Mouse (Mus musculus) neural tube, embryonic 13.5 days (tissue): Measurements from ENCODE around the gene Mthfd1. TPM values are rescaled to one million over a fixed set of nuclear protein-coding genes. Genes with fewer than 3 reads are reported as not detected.

Source experiments
- ATAC-seq: fragments of 200-750 bp; cut with Nextera tagmentation; 2 replicates; pipeline ENCODE4 v1.8.0; 2017; ENCODE audit warnings: low read depth, mild to moderate bottlenecking, moderate TSS enrichment, moderate library complexity
- H3K27ac ChIP-seq: fragments of 300-500 bp; sonication (generic); replicated peaks from 2 replicates; pipeline ENCODE4 v1.5.1; 2015; ENCODE audit warnings: moderate library complexity, mild to moderate bottlenecking, inconsistent platforms
- H3K27me3 ChIP-seq: fragments of 300-500 bp; sonication (generic); 2 replicates; pipeline ENCODE4 v1.6.1; 2015; ENCODE audit warnings: mild to moderate bottlenecking, inconsistent platforms
- H3K36me3 ChIP-seq: fragments of 300-500 bp; sonication (generic); 2 replicates; pipeline ENCODE4 v1.6.1; 2015; ENCODE audit warnings: mild to moderate bottlenecking, inconsistent platforms
- H3K4me1 ChIP-seq: fragments of 300-500 bp; sonication (generic); replicated peaks from 2 replicates; pipeline ENCODE4 v1.6.1; 2015; ENCODE audit warnings: inconsistent platforms
- H3K4me2 ChIP-seq: fragments of 300-500 bp; sonication (generic); 2 replicates; pipeline ENCODE4 v1.6.1; 2015; ENCODE audit warnings: inconsistent platforms, mild to moderate bottlenecking, moderate library complexity
- H3K4me3 ChIP-seq: fragments of 300-500 bp; sonication (generic); 2 replicates; pipeline ENCODE4 v1.5.1; 2015; ENCODE audit warnings: mild to moderate bottlenecking, inconsistent platforms
- H3K9ac ChIP-seq: fragments of 300-500 bp; sonication (generic); 2 replicates; pipeline ENCODE4 v1.6.1; 2015; ENCODE audit warnings: moderate library complexity, mild to moderate bottlenecking, inconsistent platforms
- H3K9me3 ChIP-seq: fragments of 300-500 bp; sonication (generic); 2 replicates; pipeline ENCODE4 v1.6.1; 2016; ENCODE audit warnings: inconsistent platforms
- WGBS: fragments of 180-500 bp; shearing (Covaris S2); methylation state at CpG from one replicate; pipeline ENCODE4 v1.1.7; 2015; 5-methylcytosine and 5-hydroxymethylcytosine counted together
- polyA plus RNA-seq: library from polyadenylated mRNA; unstranded; fragments of >200 nt; fragmentation: Nextera tagmentation; extraction: Ambion mirVana; gene quantifications from 2 replicates; pipeline ENCODE4 v1.2.1, GENCODE M21; 2015

Mthfd1 gene
- polyA plus RNA-seq, 1 experiment from 2014 or later, result 23.1 TPM

- Histone ChIP-seq H3K27ac (no peak overlapping the region), H3K36me3 (no peaks in the 10 kb centered on the region; the same call in 1 of the 2 replicates), H3K4me1 (no peaks in the 10 kb centered on the region), H3K4me2 (no peak overlapping the region), H3K27me3 (no peaks in the 10 kb centered on the region), H3K4me3 (no peak overlapping the region), H3K9me3 (no peaks in the 10 kb centered on the region), H3K9ac (no peak overlapping the region)
- ATAC-seq, result no peak
- WGBS, result 84% methylated on average over 6 of the region's 6 CpGs
Measured at GRCm38 (mm10) chr12:76265001-76265400, 9.9 kb downstream of the Mthfd1 start.

- 82% methylated on average over 9 of the region's 9 CpGs for WGBS
- no peaks in the 10 kb centered on the region for H3K27me3 ChIP-seq
- no peaks in the 10 kb centered on the region for H3K9me3 ChIP-seq
- H3K27ac ChIP-seq, result no peak overlapping the region
- H3K4me2 ChIP-seq, result no peak overlapping the region
- H3K4me3 ChIP-seq, result no peak overlapping the region
- ATAC-seq, result no peak
- no peaks in the 10 kb centered on the region for H3K4me1 ChIP-seq
- H3K36me3 ChIP-seq, result peaks cover 2% of the 10 kb centered on the region
- H3K9ac ChIP-seq, result no peak overlapping the region
Measured at GRCm38 (mm10) chr12:76266875-76267274, 11.8 kb downstream of the Mthfd1 start.

DNA sequence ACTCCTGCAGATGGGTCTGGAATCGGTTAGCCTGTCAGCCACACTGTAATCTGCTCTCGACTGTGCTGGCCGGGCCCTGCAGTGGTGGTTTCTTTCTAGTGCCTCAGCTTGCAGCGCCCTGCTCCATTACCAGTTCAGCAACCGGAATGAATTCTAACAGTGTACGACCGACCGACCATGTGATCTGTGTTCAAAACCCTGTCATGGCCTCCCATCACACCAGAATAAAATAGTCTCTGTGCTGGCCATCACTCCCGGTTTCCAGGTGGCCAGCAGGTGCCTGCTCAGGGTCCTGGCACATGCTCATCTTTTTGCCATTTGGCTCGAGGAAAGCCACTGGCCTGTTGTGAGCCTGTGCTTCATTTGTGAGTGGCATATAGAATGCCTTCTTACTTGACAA lies 13.6 kb downstream of the Mthfd1 start:
- H3K4me2 ChIP-seq, result no peak overlapping the region
- no peak overlapping the region for H3K4me3 ChIP-seq
- H3K27me3 ChIP-seq, result no peaks in the 10 kb centered on the region
- no peaks in the 10 kb centered on the region for H3K4me1 ChIP-seq
- H3K27ac ChIP-seq, result no peak overlapping the region
- H3K9ac ChIP-seq, result no peak overlapping the region
- no peaks in the 10 kb centered on the region for H3K9me3 ChIP-seq
- H3K36me3 ChIP-seq, result peaks cover 10% of the 10 kb centered on the region
- 80% methylated on average over 10 of the region's 10 CpGs for WGBS
- ATAC-seq, result no peak

- 85% methylated on average over 7 of the region's 7 CpGs for WGBS
- Histone ChIP-seq H3K4me3 (no peak overlapping the region), H3K36me3 (peaks cover 10% of the 10 kb centered on the region), H3K4me1 (no peaks in the 10 kb centered on the region), H3K27me3 (no peaks in the 10 kb centered on the region), H3K9me3 (no peaks in the 10 kb centered on the region), H3K27ac (no peak overlapping the region), H3K4me2 (no peak overlapping the region), H3K9ac (no peak overlapping the region)
- no peak for ATAC-seq
Measured at GRCm38 (mm10) chr12:76269196-76269595, 14.1 kb downstream of the Mthfd1 start.

DNA sequence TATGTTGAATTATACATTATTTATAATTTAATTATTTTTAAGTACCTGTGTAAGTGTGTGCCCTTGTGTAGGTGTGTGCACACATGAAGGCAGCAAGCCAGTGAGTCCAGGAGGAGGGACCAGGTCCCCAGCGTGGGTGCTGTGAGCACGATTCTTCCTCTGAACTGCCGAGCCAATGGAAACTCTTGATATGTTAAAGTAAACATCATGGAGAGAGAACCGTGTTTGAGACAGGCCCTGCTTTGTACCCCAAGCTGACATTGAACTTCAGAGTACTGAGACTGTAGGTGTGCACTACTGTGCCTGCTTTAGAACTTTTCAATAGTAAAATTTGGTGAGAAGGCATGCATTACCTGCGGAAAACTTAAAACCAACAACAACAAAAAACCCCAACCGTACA lies 16.4 kb downstream of the Mthfd1 start:
- Histone ChIP-seq H3K27ac (no peak overlapping the region), H3K9me3 (no peaks in the 10 kb centered on the region), H3K4me3 (no peak overlapping the region), H3K9ac (no peak overlapping the region), H3K36me3 (peaks cover 13% of the 10 kb centered on the region), H3K4me1 (no peaks in the 10 kb centered on the region), H3K4me2 (no peak overlapping the region), H3K27me3 (no peaks in the 10 kb centered on the region)
- ATAC-seq, result no peak
- WGBS, result 88% methylated on average over 6 of the region's 6 CpGs

GRCm38 (mm10) chr12:76272610-76273524 lies 17.8 kb downstream of the Mthfd1 start:
- no peak overlapping the region for H3K4me2 ChIP-seq
- H3K9me3 ChIP-seq, result no peaks in the 10 kb centered on the region
- no peak overlapping the region for H3K9ac ChIP-seq
- no peaks in the 10 kb centered on the region for H3K4me1 ChIP-seq
- peaks cover 13% of the 10 kb centered on the region for H3K36me3 ChIP-seq
- ATAC-seq, result no peak
- no peak overlapping the region for H3K4me3 ChIP-seq
- 94% methylated on average over 10 of the region's 10 CpGs for WGBS
- H3K27me3 ChIP-seq, result no peaks in the 10 kb centered on the region
- H3K27ac ChIP-seq, result no peak overlapping the region

- H3K36me3 ChIP-seq, result peaks cover 19% of the 10 kb centered on the region
- H3K4me3 ChIP-seq, result no peak overlapping the region
- no peak overlapping the region for H3K9ac ChIP-seq
- H3K27me3 ChIP-seq, result no peaks in the 10 kb centered on the region
- H3K27ac ChIP-seq, result no peak overlapping the region
- WGBS, result 84% methylated on average over 6 of the region's 6 CpGs
- no peaks in the 10 kb centered on the region for H3K9me3 ChIP-seq
- no peak overlapping the region for H3K4me2 ChIP-seq
- peaks cover 12% of the 10 kb centered on the region for H3K4me1 ChIP-seq
- ATAC-seq, result no peak
Measured at GRCm38 (mm10) chr12:76278209-76278608, 23.1 kb downstream of the Mthfd1 start.

DNA sequence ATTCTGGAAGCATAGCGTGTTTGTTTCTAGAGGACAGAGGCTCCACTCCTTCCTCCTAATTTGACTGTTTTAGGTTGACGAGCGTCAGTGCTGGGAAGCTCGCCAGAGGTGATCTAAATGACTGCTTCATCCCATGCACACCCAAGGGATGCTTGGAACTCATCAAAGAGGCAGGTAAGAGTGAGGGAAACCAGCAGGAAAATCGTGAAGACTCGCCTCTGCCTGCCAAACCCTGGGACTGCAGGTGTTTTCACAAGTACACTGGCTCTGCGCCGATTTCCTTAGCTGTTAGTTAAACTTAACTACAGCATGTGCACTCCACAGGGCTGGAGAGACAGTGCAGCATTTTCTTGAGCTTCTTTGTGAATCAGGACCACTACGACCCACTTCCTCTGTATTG lies 25.5 kb downstream of the Mthfd1 start:
- H3K27ac ChIP-seq, result no peak overlapping the region
- no peak for ATAC-seq
- H3K36me3 ChIP-seq, result peaks cover 22% of the 10 kb centered on the region
- H3K4me2 ChIP-seq, result no peak overlapping the region
- H3K9ac ChIP-seq, result no peak overlapping the region
- WGBS, result 91% methylated on average over 9 of the region's 9 CpGs
- peaks cover 16% of the 10 kb centered on the region for H3K4me1 ChIP-seq
- H3K27me3 ChIP-seq, result no peaks in the 10 kb centered on the region
- H3K4me3 ChIP-seq, result no peak overlapping the region
- H3K9me3 ChIP-seq, result no peaks in the 10 kb centered on the region

DNA sequence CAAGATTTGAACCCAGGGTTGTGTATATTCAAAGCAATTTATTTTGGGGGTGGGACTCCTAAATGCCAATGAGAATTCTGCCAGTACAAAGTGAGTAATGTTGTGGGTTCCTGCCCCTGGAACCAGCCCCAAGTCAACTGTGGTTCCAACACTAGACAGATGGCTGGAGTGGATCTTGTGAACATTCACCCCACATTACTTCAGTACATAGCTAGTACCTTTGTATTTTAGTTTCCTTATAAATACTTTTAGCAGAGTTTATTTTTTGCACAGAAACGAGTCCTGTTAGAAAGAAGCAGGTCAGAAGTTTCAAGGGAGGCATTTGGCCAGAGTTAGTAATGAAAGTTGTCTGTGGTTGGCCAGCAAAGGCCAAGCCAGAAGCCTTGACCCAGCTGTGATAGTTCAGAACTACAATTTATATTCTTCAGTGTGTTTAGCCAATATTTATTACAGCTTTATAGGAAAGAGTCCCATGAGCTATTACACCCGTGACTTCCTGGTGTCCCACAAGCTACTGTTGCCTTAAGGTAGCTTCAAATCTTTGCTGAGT lies 26.1 kb downstream of the Mthfd1 start:
- H3K27me3 ChIP-seq, result no peaks in the 10 kb centered on the region
- 84% methylated on average over 2 of the region's 2 CpGs for WGBS
- H3K4me2 ChIP-seq, result no peak overlapping the region
- no peaks in the 10 kb centered on the region for H3K9me3 ChIP-seq
- H3K27ac ChIP-seq, result no peak overlapping the region
- H3K4me1 ChIP-seq, result peaks cover 16% of the 10 kb centered on the region
- H3K36me3 ChIP-seq, result peaks cover 19% of the 10 kb centered on the region
- no peak overlapping the region for H3K4me3 ChIP-seq
- ATAC-seq, result no peak
- H3K9ac ChIP-seq, result no peak overlapping the region

- Histone ChIP-seq H3K36me3 (peaks cover 19% of the 10 kb centered on the region), H3K4me1 (peaks cover 16% of the 10 kb centered on the region), H3K27me3 (no peaks in the 10 kb centered on the region), H3K4me3 (no peak overlapping the region), H3K9ac (no peak overlapping the region), H3K27ac (no peak overlapping the region), H3K4me2 (no peak overlapping the region), H3K9me3 (no peaks in the 10 kb centered on the region)
- ATAC-seq, result no peak
- WGBS, result 49% methylated on average over 4 of the region's 4 CpGs
Measured at GRCm38 (mm10) chr12:76282132-76282531, 27.0 kb downstream of the Mthfd1 start.

- no peaks in the 10 kb centered on the region for H3K27me3 ChIP-seq
- H3K4me1 ChIP-seq, result peaks cover 20% of the 10 kb centered on the region
- H3K4me2 ChIP-seq, result no peak overlapping the region
- no peak overlapping the region for H3K27ac ChIP-seq
- no peak overlapping the region for H3K9ac ChIP-seq
- no peaks in the 10 kb centered on the region for H3K9me3 ChIP-seq
- H3K36me3 ChIP-seq, result peaks cover 19% of the 10 kb centered on the region
- no peak overlapping the region for H3K4me3 ChIP-seq
- WGBS, result 86% methylated on average over 17 of the region's 17 CpGs
- ATAC-seq, result no peak
Measured at GRCm38 (mm10) chr12:76282532-76283173, 27.6 kb downstream of the Mthfd1 start.

- H3K9ac ChIP-seq, result peak overlapping the region; percentile 31; the same call in 1 of the 2 replicates
- H3K4me1 ChIP-seq, result peaks cover 32% of the 10 kb centered on the region
- H3K27me3 ChIP-seq, result no peaks in the 10 kb centered on the region
- no peak overlapping the region for H3K4me2 ChIP-seq
- no peaks in the 10 kb centered on the region for H3K9me3 ChIP-seq
- WGBS, result 65% methylated on average over 6 of the region's 6 CpGs
- no peak overlapping the region for H3K27ac ChIP-seq
- H3K4me3 ChIP-seq, result no peak overlapping the region
- H3K36me3 ChIP-seq, result peaks cover 30% of the 10 kb centered on the region
- ATAC-seq, result no peak
Measured at GRCm38 (mm10) chr12:76285418-76285817, 30.3 kb downstream of the Mthfd1 start.
